Mouse (Mus musculus) limb, embryonic 11.5 days (tissue): ENCODE measurements around the gene 1190005I06Rik. TPM values are rescaled to one million over a fixed set of nuclear protein-coding genes. Genes with fewer than 3 reads are reported as not detected.

Experiments used
- ATAC-seq: fragments of 200-750 bp; cut with Nextera tagmentation; 2 replicates; pipeline ENCODE4 v1.8.0; 2017; ENCODE audit warnings: low read depth; ENCODE audit not compliant: insufficient number of reproducible peaks, low FRiP score, low TSS enrichment
- DNase-seq: peaks from one replicate; pipeline ENCODE4 v3.0.0-alpha.2; 2015; ENCODE audit warnings: low spot score
- H3K27ac ChIP-seq: fragments of 300-500 bp; sonication (generic); replicated peaks from 2 replicates; pipeline ENCODE4 v1.5.1; 2014; ENCODE audit warnings: low read depth, mild to moderate bottlenecking, low read length
- H3K27me3 ChIP-seq: fragments of 300-500 bp; sonication (generic); 2 replicates; pipeline ENCODE4 v1.6.1; 2014; ENCODE audit warnings: mild to moderate bottlenecking, low read length, mixed read lengths; ENCODE audit not compliant: control insufficient read depth, insufficient read depth
- H3K36me3 ChIP-seq: fragments of 300-500 bp; sonication (generic); 2 replicates; pipeline ENCODE4 v1.6.1; 2014; ENCODE audit warnings: mild to moderate bottlenecking, low read length, moderate library complexity, mixed read lengths; ENCODE audit not compliant: control insufficient read depth, insufficient read depth
- H3K4me1 ChIP-seq: fragments of 300-500 bp; sonication (generic); 2 replicates; pipeline ENCODE4 v1.6.1; 2014; ENCODE audit warnings: low read length, mixed read lengths; ENCODE audit not compliant: control insufficient read depth, insufficient read depth
- H3K4me2 ChIP-seq: fragments of 300-500 bp; sonication (generic); 2 replicates; pipeline ENCODE4 v1.6.1; 2014; ENCODE audit warnings: low read depth, mild to moderate bottlenecking, moderate library complexity; ENCODE audit not compliant: severe bottlenecking
- H3K4me3 ChIP-seq: fragments of 300-500 bp; sonication (generic); 2 replicates; pipeline ENCODE4 v1.5.1; 2014; ENCODE audit warnings: low read depth, low read length
- H3K9ac ChIP-seq: fragments of 300-500 bp; sonication (generic); 2 replicates; pipeline ENCODE4 v1.6.1; 2014; ENCODE audit warnings: mild to moderate bottlenecking, low read length
- H3K9me3 ChIP-seq: fragments of 300-500 bp; sonication (generic); 2 replicates; pipeline ENCODE4 v1.6.1; 2016; ENCODE audit warnings: low read length; ENCODE audit not compliant: control insufficient read depth
- WGBS: fragments of 180-500 bp; shearing (Covaris S2); extraction: QIAGEN DNeasy Blood & Tissue Kit; methylation state at CpG from one replicate; pipeline ENCODE4 v1.1.7; 2014; 5-methylcytosine and 5-hydroxymethylcytosine counted together
- polyA plus RNA-seq: library from polyadenylated mRNA; unstranded; fragments of >200 nt; fragmentation: Nextera tagmentation; extraction: Ambion mirVana; gene quantifications from 2 replicates; pipeline ENCODE4 v1.2.1, GENCODE M21; 2014

1190005I06Rik gene
- polyA plus RNA-seq, 1 experiment from 2014 or later: 6.2 TPM

GRCm38 (mm10) chr8:120664566-120664965 lies 17.1 kb upstream of the 1190005I06Rik start:
- no peak for ATAC-seq
- H3K4me3 ChIP-seq: no peak overlapping the region
- no peak for DNase-seq
- no peak overlapping the region for H3K9ac ChIP-seq
- H3K4me1 ChIP-seq: peaks cover 19% of the 10 kb centered on the region
- no peak overlapping the region for H3K27ac ChIP-seq
- 83% methylated on average over 6 of the region's 6 CpGs for WGBS
- H3K4me2 ChIP-seq: no peak overlapping the region
- H3K27me3 ChIP-seq: no peaks in the 10 kb centered on the region
- no peaks in the 10 kb centered on the region for H3K36me3 ChIP-seq
- H3K9me3 ChIP-seq: no peaks in the 10 kb centered on the region

GRCm38 (mm10) chr8:120657415-120657814 lies 10.0 kb upstream of the 1190005I06Rik start:
- peaks cover 18% of the 10 kb centered on the region; the same call in 1 of the 2 replicates for H3K36me3 ChIP-seq
- H3K4me3 ChIP-seq: no peak overlapping the region
- no peak for ATAC-seq
- H3K27ac ChIP-seq: no peak overlapping the region
- no peaks in the 10 kb centered on the region for H3K4me1 ChIP-seq
- no peak overlapping the region for H3K4me2 ChIP-seq
- H3K27me3 ChIP-seq: no peaks in the 10 kb centered on the region
- H3K9ac ChIP-seq: no peak overlapping the region
- no peak for DNase-seq
- 92% methylated on average over 8 of the region's 8 CpGs for WGBS
- H3K9me3 ChIP-seq: no peaks in the 10 kb centered on the region

DNA sequence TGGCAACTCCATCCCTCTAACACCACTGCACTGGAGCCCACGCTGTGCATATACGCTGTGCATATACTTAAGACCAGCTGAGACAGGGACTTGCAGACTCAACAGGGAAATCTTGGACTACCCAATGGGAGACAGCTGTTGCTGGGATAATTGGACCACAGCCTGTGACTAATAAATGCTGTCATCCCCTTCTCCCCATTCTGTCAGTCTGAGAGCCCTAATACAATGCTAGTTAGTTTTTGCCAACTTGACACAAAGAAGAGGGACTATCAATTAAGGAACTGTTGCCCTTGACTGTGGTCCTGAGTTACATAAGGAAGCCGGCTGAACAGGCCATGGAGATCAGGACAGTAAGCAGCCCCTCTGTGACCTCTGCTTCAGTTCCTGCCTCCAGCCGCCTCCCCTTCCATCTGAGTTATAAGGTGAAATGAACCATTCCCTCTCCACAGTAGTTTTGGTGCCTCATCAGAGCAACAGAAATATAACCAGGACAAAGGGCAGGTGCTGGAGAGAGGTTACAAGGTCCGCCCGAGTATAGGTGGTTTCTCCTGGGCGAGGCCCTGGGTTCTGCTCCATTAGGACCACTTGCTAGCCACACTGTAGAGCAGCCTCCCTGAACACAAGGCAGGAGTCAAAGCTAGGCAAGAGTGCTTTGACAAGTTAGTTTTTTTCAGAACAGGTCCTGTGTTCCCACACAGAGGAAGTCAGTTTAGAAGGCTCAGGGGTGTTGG lies 9.1 kb upstream of the 1190005I06Rik start:
- Histone ChIP-seq H3K4me1 (no peaks in the 10 kb centered on the region), H3K9me3 (no peaks in the 10 kb centered on the region), H3K4me2 (no peak overlapping the region), H3K9ac (no peak overlapping the region), H3K36me3 (peaks cover 18% of the 10 kb centered on the region; the same call in 1 of the 2 replicates), H3K27ac (no peak overlapping the region), H3K4me3 (no peak overlapping the region), H3K27me3 (no peaks in the 10 kb centered on the region)
- ATAC-seq: no peak
- WGBS: 94% methylated on average over 7 of the region's 7 CpGs
- DNase-seq: no peak

GRCm38 (mm10) chr8:120644663-120645062 lies 2.8 kb downstream of the 1190005I06Rik start:
- no peak overlapping the region for H3K27ac ChIP-seq
- no peaks in the 10 kb centered on the region for H3K4me1 ChIP-seq
- WGBS: 86% methylated on average over 7 of the region's 7 CpGs
- H3K4me2 ChIP-seq: no peak overlapping the region
- DNase-seq (no peak), ATAC-seq (no peak)
- H3K27me3 ChIP-seq: no peaks in the 10 kb centered on the region
- H3K9ac ChIP-seq: no peak overlapping the region
- no peaks in the 10 kb centered on the region for H3K36me3 ChIP-seq
- no peak overlapping the region for H3K4me3 ChIP-seq
- no peaks in the 10 kb centered on the region for H3K9me3 ChIP-seq

DNA sequence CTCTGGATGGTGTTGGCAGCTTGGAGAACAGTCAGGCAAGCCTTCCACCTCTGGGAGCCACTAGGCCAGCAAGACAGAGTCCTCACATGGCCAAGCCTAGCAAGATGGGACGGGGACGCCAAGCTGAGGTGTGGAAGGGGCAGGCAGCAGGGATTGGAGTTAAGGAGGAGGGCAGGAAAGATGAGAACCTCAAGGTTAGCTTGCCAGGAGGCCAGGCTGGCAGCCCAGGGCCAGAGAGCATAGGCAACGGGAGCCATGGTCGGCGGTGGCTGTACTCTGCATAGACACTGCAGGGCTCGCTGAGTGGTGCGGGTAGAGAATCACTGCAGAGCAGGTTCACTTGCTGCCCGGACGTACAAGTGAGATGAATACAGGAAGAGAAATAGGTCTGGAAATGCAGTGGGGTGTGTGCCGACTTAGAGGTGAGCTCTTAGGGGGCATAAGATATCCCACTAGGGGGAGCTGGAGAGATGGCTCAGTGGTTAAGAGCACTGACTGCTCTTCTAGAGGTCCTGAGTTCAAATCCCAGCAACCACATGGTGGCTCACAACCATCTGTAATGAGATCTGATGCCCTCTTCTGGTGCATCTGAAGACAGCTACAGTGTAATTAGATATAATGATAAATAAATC lies 5.3 kb downstream of the 1190005I06Rik start:
- no peaks in the 10 kb centered on the region for H3K36me3 ChIP-seq
- no peaks in the 10 kb centered on the region for H3K9me3 ChIP-seq
- no peak overlapping the region for H3K27ac ChIP-seq
- no peak for ATAC-seq
- WGBS: 77% methylated on average over 10 of the region's 10 CpGs
- H3K4me3 ChIP-seq: no peak overlapping the region
- no peaks in the 10 kb centered on the region for H3K4me1 ChIP-seq
- no peaks in the 10 kb centered on the region for H3K27me3 ChIP-seq
- H3K4me2 ChIP-seq: no peak overlapping the region
- no peak overlapping the region for H3K9ac ChIP-seq
- DNase-seq: no peak

GRCm38 (mm10) chr8:120641245-120641644 lies 6.2 kb downstream of the 1190005I06Rik start:
- ATAC-seq (no peak), DNase-seq (no peak)
- no peak overlapping the region for H3K9ac ChIP-seq
- H3K4me2 ChIP-seq: no peak overlapping the region
- 44% methylated on average over 8 of the region's 8 CpGs for WGBS
- H3K4me3 ChIP-seq: no peak overlapping the region
- H3K27me3 ChIP-seq: no peaks in the 10 kb centered on the region
- H3K27ac ChIP-seq: no peak overlapping the region
- H3K36me3 ChIP-seq: no peaks in the 10 kb centered on the region
- no peaks in the 10 kb centered on the region for H3K4me1 ChIP-seq
- H3K9me3 ChIP-seq: no peaks in the 10 kb centered on the region

- no peak overlapping the region for H3K27ac ChIP-seq
- ATAC-seq: 0 out of 2 replicates have a peak, but pooled peaks have one; percentile 23
These were observed 13.0 kb downstream of the 1190005I06Rik start for GRCm38 (mm10) chr8:120634329-120634839.

DNA sequence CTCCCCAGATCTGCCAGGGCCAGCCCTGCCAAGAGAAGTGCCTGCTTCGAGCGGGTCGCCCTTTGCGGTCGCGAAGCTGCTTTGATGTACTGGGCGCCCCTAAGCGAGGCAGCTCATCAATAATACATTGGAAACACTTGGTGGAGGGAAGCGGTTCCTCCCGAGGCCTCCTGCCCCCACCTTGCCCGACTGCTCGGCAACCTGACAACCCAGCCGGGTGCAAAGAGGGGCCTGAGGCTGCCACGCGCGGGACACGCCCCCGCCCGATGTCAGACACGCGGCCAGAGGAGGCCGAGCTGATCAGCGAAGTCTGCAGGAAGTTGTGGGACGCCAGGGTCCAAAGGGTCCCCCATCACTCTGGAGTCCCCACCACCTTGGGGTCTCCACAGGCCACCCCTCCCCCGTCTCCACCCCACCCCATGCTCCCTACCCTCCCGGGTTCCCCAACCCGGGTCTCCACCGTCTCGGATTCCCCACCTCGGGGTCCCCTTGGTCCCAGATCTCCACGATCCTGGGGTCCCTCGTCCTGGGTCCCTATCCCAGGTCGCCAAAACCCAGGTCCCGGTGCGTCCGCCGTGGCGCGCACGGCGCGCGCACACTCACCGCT lies 13.7 kb downstream of the 1190005I06Rik start:
- H3K4me3 ChIP-seq: peak overlapping the region; percentile 64
- peak overlapping the region; percentile 99 for H3K4me2 ChIP-seq
- H3K4me1 ChIP-seq: peaks cover 10% of the 10 kb centered on the region
- H3K9ac ChIP-seq: peak overlapping the region; percentile 61
- H3K36me3 ChIP-seq: no peaks in the 10 kb centered on the region
- no peak overlapping the region for H3K27ac ChIP-seq
- WGBS: under 1% methylated on average over 44 of the region's 44 CpGs
- peaks cover 13% of the 10 kb centered on the region; the same call in 1 of the 2 replicates for H3K27me3 ChIP-seq
- H3K9me3 ChIP-seq: no peaks in the 10 kb centered on the region
- ATAC-seq (0 out of 2 replicates have a peak, but pooled peaks have one; percentile 5), DNase-seq (peak; percentile 56)

More at GRCm38 (mm10) chr8:120634329-120634839, 13.0 kb downstream of the 1190005I06Rik start:
- H3K27me3 ChIP-seq: peaks cover 13% of the 10 kb centered on the region; the same call in 1 of the 2 replicates
- no peaks in the 10 kb centered on the region for H3K36me3 ChIP-seq
- under 1% methylated on average over 38 of the region's 42 CpGs for WGBS
- peak overlapping the region; percentile 99 for H3K4me2 ChIP-seq
- peak overlapping the region; percentile 61 for H3K9ac ChIP-seq
- peaks cover 10% of the 10 kb centered on the region for H3K4me1 ChIP-seq
- H3K9me3 ChIP-seq: no peaks in the 10 kb centered on the region
- H3K4me3 ChIP-seq: peak overlapping the region; percentile 64
- peak; percentile 61 for DNase-seq
